11 mouse cellular contexts compared by ENCODE assay signal in genomic region chr4:43969373-43969772, GRCm38 (mm10). TPM values are rescaled to one million over a fixed set of nuclear protein-coding genes. Genes with fewer than 3 reads are reported as not detected.
A peak's percentile ranks its signal among the peaks of the same experiment; 100 is the strongest.
DNase-seq lines count a peak whose midpoint lies in the region; ATAC-seq and TF ChIP-seq lines count a peak whose summit lies in the region.
"Had no signal": no experiment of that assay in that cellular context is flagged by ENCODE, and none has a peak within 500 bp of the region (broad histone marks: within the 10 kb centered on the region; RNA-seq: fewer than 3 reads in every experiment).

No protein-coding gene starts in this region.

- H3K4me2 ChIP-seq in heart, embryonic 11.5 days: no peak overlapping the region

- H3K9me3 ChIP-seq in heart, embryonic 11.5 days (replicated peaks; ENCODE audit: control insufficient read depth, low read length): no peaks in the 10 kb centered on the region
- no peaks in the 10 kb centered on the region for H3K9me3 ChIP-seq in limb, embryonic 10.5 days (replicated peaks)

- no peak for DNase-seq in heart, postnatal 14 days
- DNase-seq in thymus, postnatal 0 days (ENCODE audit: low spot score): peak; percentile 13
- no peak for DNase-seq in thymus, adult 2 months
- DNase-seq in limb, embryonic 10.5 days (ENCODE audit: low spot score): peak; percentile 54
- no peak for DNase-seq in right cerebral cortex, postnatal 4 days
- DNase-seq in layer of hippocampus, adult 8-10 months (ENCODE audit: low spot score in 2 of 2): no peak

- H3K36me3 ChIP-seq in heart, embryonic 11.5 days (ENCODE audit: control insufficient read depth, insufficient read depth, low read length): no peaks in the 10 kb centered on the region
- H3K36me3 ChIP-seq in thymus, adult 2 months (ENCODE audit: control insufficient read depth, insufficient read depth, low read length): no peaks in the 10 kb centered on the region
- H3K36me3 ChIP-seq in limb, embryonic 10.5 days: no peaks in the 10 kb centered on the region

- H3K27ac ChIP-seq in heart, embryonic 11.5 days (ENCODE audit: low read depth, low read length): 0 out of 2 replicates have a peak overlapping the region, but pooled peaks have one; percentile 10
- H3K27ac ChIP-seq in thymus, adult 2 months (ENCODE audit: control insufficient read depth, insufficient read depth, low read length): no peak overlapping the region
- H3K27ac ChIP-seq in limb, embryonic 10.5 days: peak overlapping the region; percentile 56

- ATAC-seq in heart, embryonic 11.5 days (replicated peaks; ENCODE audit: insufficient number of reproducible peaks, low FRiP score, low TSS enrichment): no peak
- ATAC-seq in megakaryocyte, adult 5-6 weeks (ENCODE audit: poor library complexity, severe bottlenecking): no peak

- no peaks in the 10 kb centered on the region for H3K27me3 ChIP-seq in heart, embryonic 11.5 days (ENCODE audit: control insufficient read depth, insufficient read depth, low read length)
- no peaks in the 10 kb centered on the region for H3K27me3 ChIP-seq in thymus, adult 2 months (ENCODE audit: control insufficient read depth, insufficient read depth, low read length)
- H3K27me3 ChIP-seq in limb, embryonic 10.5 days (ENCODE audit: low read depth, poor library complexity, severe bottlenecking): no peaks in the 10 kb centered on the region

- H3K4me3 ChIP-seq in heart, embryonic 11.5 days (ENCODE audit: low read depth, low read length): no peak overlapping the region
- no peak overlapping the region for H3K4me3 ChIP-seq in thymus, adult 2 months (ENCODE audit: control insufficient read depth, insufficient read depth, low read length)
- H3K4me3 ChIP-seq in limb, embryonic 10.5 days: 0 out of 2 replicates have a peak overlapping the region, but pooled peaks have one; percentile 7

- 23% methylated on average over 4 of the region's 4 CpGs for WGBS in heart, embryonic 11.5 days (ENCODE audit: insufficient replicate concordance)
- 65% methylated on average over 4 of the region's 4 CpGs for WGBS in thymus, adult 2 months
- WGBS in limb, embryonic 10.5 days: 19% methylated on average over 4 of the region's 4 CpGs

- no peak for TF ChIP-seq POLR2A in thymus, adult 2 months (IDR thresholded peaks at IDR 0.05; ENCODE audit: control insufficient read depth, extremely low read depth, insufficient read depth, low read length, poor library complexity)

- TF ChIP-seq CTCF in thymus, adult 2 months (IDR thresholded peaks at IDR 0.05; ENCODE audit: borderline replicate concordance, control insufficient read depth, extremely low read depth, insufficient read depth, low read length, poor library complexity): no peak

- peaks cover 46% of the 10 kb centered on the region for H3K4me1 ChIP-seq in heart, embryonic 11.5 days (ENCODE audit: control insufficient read depth, insufficient read depth, low read length)
- H3K4me1 ChIP-seq in thymus, adult 2 months (replicated peaks; ENCODE audit: control insufficient read depth, insufficient read depth, low read length): peaks cover 56% of the 10 kb centered on the region
- peaks cover 57% of the 10 kb centered on the region for H3K4me1 ChIP-seq in limb, embryonic 10.5 days

- H3K9ac ChIP-seq in heart, embryonic 11.5 days (ENCODE audit: low read depth, low read length): no peak overlapping the region

- intact Hi-C loops in heart, postnatal 14 days (cut with DNase I): no loop called here

RNA-seq across cellular contexts. Expression of gene Glipr2, which starts 12.2 kb away (rescaled TPM):
- 112 and 136 TPM in 2 replicates for polyA plus RNA-seq in heart, embryonic 11.5 days (2014; fragmentation: Nextera tagmentation; extraction: Ambion mirVana)
- total RNA-seq in heart, postnatal 14 days (2021): 1 to 10 TPM; 5.5 to 8.9 TPM
- 32.8 and 36.7 TPM in 2 replicates for polyA plus RNA-seq in thymus, postnatal 0 days (2015; fragmentation: Nextera tagmentation; extraction: Ambion mirVana)
- polyA plus RNA-seq in thymus, adult 2 months (2012; rRNA removed): 20.6 and 23.4 TPM in 2 replicates
- polyA plus RNA-seq in limb, embryonic 10.5 days (2016; fragmentation: Nextera tagmentation; extraction: Ambion mirVana): 30.1 and 44.7 TPM in 2 replicates
- 147 and 149 TPM in 2 replicates for total RNA-seq in megakaryocyte, adult 5-6 weeks (2015)
- total RNA-seq in megakaryocyte, adult 5-6 weeks (2017): 224 and 228 TPM in 2 replicates
- 1 to 10 TPM; 2.1 to 5.8 (median 4.5) TPM for total RNA-seq in layer of hippocampus, adult 8-10 months (2022)

RNA-seq across cellular contexts. Expression of gene Ccin, which starts 13.9 kb away (rescaled TPM):
- not detected in 2 replicates for polyA plus RNA-seq in heart, embryonic 11.5 days (2014; fragmentation: Nextera tagmentation; extraction: Ambion mirVana)
- not detected for total RNA-seq in heart, postnatal 14 days (2021)
- polyA plus RNA-seq in thymus, postnatal 0 days (2015; fragmentation: Nextera tagmentation; extraction: Ambion mirVana): not detected in 2 replicates
- polyA plus RNA-seq in thymus, adult 2 months (2012; rRNA removed): 0.11 and 0.32 TPM in 2 replicates
- polyA plus RNA-seq in limb, embryonic 10.5 days (2016; fragmentation: Nextera tagmentation; extraction: Ambion mirVana): not detected in 2 replicates
- 0.09 TPM in 1 of 2 replicates, not detected in the other for total RNA-seq in megakaryocyte, adult 5-6 weeks (2015)
- 0.26 and 0.37 TPM in 2 replicates for total RNA-seq in megakaryocyte, adult 5-6 weeks (2017)
- not detected for total RNA-seq in layer of hippocampus, adult 8-10 months (2022)
- total RNA-seq: granulocyte monocyte progenitor cell, adult 5-6 weeks had no signal
- polyA plus RNA-seq: limb, embryonic 11.5 days; neural tube, embryonic 14.5 days had no signal

RNA-seq across cellular contexts. Expression of gene Clta, which starts 34.9 kb away (rescaled TPM):
- 157 and 162 TPM in 2 replicates for polyA plus RNA-seq in heart, embryonic 11.5 days (2014; fragmentation: Nextera tagmentation; extraction: Ambion mirVana)
- total RNA-seq in heart, postnatal 14 days (2021): 10 to 100 TPM; 83.0 to 91.0 TPM
- polyA plus RNA-seq in thymus, postnatal 0 days (2015; fragmentation: Nextera tagmentation; extraction: Ambion mirVana): 251 and 260 TPM in 2 replicates
- polyA plus RNA-seq in thymus, adult 2 months (2012; rRNA removed): 184 and 193 TPM in 2 replicates
- 215 and 217 TPM in 2 replicates for polyA plus RNA-seq in limb, embryonic 10.5 days (2016; fragmentation: Nextera tagmentation; extraction: Ambion mirVana)
- 387 and 421 TPM in 2 replicates for total RNA-seq in megakaryocyte, adult 5-6 weeks (2015)
- 615 and 637 TPM in 2 replicates for total RNA-seq in megakaryocyte, adult 5-6 weeks (2017)
- total RNA-seq in layer of hippocampus, adult 8-10 months (2022): 100 to 1,000 TPM; 264 to 296 (median 284) TPM

Comparison
In these comparisons a context has a peak if more than half of its experiments do, and no peak if none do; other contexts are left out.
1. DNase-seq: peak in thymus, postnatal 0 days (single experiment) and limb, embryonic 10.5 days (single experiment); none in heart, postnatal 14 days (0 of 2), thymus, adult 2 months (single experiment), right cerebral cortex, postnatal 4 days (single experiment) and layer of hippocampus, adult 8-10 months (0 of 2).